Mouse (Mus musculus) brain, embryonic 14.5 days (tissue): ENCODE data around the gene Tube1.

Experiments used
- CTCF ChIP-seq: fragments of 200-500 bp; IDR thresholded peaks from 2 replicates; pipeline ENCODE4 v1.5.1; 2012; ENCODE audit warnings: inconsistent platforms, mild to moderate bottlenecking, moderate library complexity, borderline replicate concordance; ENCODE audit not compliant: insufficient read depth, insufficient read length; ENCODE audit errors: extremely low read depth
- POLR2A ChIP-seq: fragments of 200-500 bp; IDR thresholded peaks from 2 replicates; pipeline ENCODE4 v1.6.1; 2012; ENCODE audit warnings: mild to moderate bottlenecking, inconsistent platforms, borderline replicate concordance; ENCODE audit not compliant: poor library complexity, insufficient read depth, insufficient read length, severe bottlenecking; ENCODE audit errors: extremely low read depth

- TF ChIP-seq POLR2A (no peak), CTCF (no peak)
These were observed 43.2 kb downstream of the Tube1 start for GRCm38 (mm10) chr10:39176981-39177380.
